Mouse (Mus musculus): ENCODE results near the gene Sept9. TPM values are rescaled to one million over a fixed set of nuclear protein-coding genes. Genes with fewer than 3 reads are reported as not detected.

Sept9 gene
- polyA plus RNA-seq, 1 experiment from 2014 or later, result 96.5 TPM

DNA sequence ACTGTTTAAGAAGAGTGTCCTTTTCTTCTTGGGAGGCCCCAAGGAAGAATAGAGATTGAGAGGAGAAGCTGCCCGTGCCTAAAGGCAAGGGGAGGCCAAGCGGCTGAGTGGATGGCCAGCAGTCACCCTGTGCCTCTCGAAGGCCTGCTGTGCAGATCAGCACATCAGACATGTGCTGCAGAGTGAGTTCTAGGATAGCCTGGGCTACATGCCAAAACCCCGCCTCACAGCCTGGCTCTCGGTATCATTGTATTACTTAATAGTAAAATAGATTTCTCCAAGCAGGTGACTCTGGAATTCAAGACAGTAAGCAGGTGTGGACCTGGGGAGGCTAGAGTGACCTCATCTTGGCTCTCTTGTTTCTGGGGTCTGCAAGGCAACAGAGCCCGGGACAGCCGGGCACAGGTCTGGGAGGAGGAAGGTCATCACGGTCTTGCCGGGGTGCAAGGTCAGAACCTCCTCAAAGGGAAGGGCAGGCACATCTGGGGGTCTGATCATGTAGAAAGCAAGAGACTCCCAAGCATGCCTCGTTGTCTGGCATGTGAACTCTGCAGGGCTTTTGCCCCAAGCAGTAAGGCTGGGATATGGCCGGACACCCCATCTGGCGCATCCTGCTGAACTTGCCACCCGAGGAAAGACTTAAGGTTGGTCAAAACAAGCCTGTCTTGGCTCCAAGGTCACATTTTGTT lies 40.1 kb upstream of the Sept9 start:
- Histone ChIP-seq H3K27ac (no peak overlapping the region), H3K27me3 (ENCODE audit: control insufficient read depth, insufficient read depth, low read length) (no peaks in the 10 kb centered on the region), H3K4me3 (replicated peaks; ENCODE audit: low read length) (no peak overlapping the region), H3K4me1 (replicated peaks; ENCODE audit: control insufficient read depth, insufficient read depth, low read length) (no peaks in the 10 kb centered on the region), H3K4me2 (replicated peaks) (no peak overlapping the region), H3K9ac (no peak overlapping the region), H3K9me3 (ENCODE audit: control insufficient read depth, low read length) (no peaks in the 10 kb centered on the region), H3K36me3 (replicated peaks; ENCODE audit: control insufficient read depth, insufficient read depth) (peaks cover 53% of the 10 kb centered on the region)
- 87% methylated on average over 13 of the region's 13 CpGs for WGBS
- no peak for ATAC-seq (ENCODE audit: low FRiP score)
- DNase-seq (ENCODE audit: low spot score), result no peak

- H3K9me3 ChIP-seq (ENCODE audit: control insufficient read depth, low read length), result no peaks in the 10 kb centered on the region
- 80% methylated on average over 5 of the region's 5 CpGs for WGBS
- no peaks in the 10 kb centered on the region for H3K4me1 ChIP-seq (replicated peaks; ENCODE audit: control insufficient read depth, insufficient read depth, low read length)
- H3K27me3 ChIP-seq (ENCODE audit: control insufficient read depth, insufficient read depth, low read length), result no peaks in the 10 kb centered on the region
- H3K9ac ChIP-seq, result no peak overlapping the region
- H3K36me3 ChIP-seq (replicated peaks; ENCODE audit: control insufficient read depth, insufficient read depth), result peaks cover 47% of the 10 kb centered on the region
- H3K4me3 ChIP-seq (replicated peaks; ENCODE audit: low read length), result no peak overlapping the region
- no peak overlapping the region for H3K27ac ChIP-seq
- ATAC-seq (ENCODE audit: low FRiP score), result no peak
- DNase-seq (ENCODE audit: low spot score), result no peak
- no peak overlapping the region for H3K4me2 ChIP-seq (replicated peaks)
Observed at GRCm38 (mm10) chr11:117159946-117160307, 39.5 kb upstream of the Sept9 start.

DNA sequence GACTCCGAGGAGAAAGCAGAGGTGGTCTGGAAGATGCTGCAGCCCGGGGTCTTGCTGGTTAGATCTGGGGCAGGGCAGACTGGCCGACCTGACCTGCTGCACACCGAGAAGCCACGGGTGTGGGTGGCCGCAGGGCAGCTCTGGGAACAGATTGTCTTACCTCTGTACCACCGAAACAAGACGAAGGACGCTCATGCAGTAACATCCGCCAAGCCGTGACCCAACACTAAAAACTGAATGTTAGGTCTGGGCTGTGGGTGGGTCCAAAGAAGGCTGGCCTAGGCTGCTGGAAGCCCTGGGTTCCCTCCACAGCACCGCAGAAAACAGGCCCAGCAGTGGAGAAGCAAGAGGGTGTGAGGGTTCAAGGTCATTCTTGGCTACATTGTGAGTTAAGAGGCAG lies 38.7 kb upstream of the Sept9 start:
- Histone ChIP-seq H3K36me3 (replicated peaks; ENCODE audit: control insufficient read depth, insufficient read depth) (peaks cover 39% of the 10 kb centered on the region), H3K4me2 (replicated peaks) (no peak overlapping the region), H3K9me3 (ENCODE audit: control insufficient read depth, low read length) (no peaks in the 10 kb centered on the region), H3K4me1 (replicated peaks; ENCODE audit: control insufficient read depth, insufficient read depth, low read length) (no peaks in the 10 kb centered on the region), H3K9ac (no peak overlapping the region), H3K27ac (no peak overlapping the region), H3K27me3 (ENCODE audit: control insufficient read depth, insufficient read depth, low read length) (no peaks in the 10 kb centered on the region), H3K4me3 (replicated peaks; ENCODE audit: low read length) (no peak overlapping the region)
- no peak for ATAC-seq (ENCODE audit: low FRiP score)
- 96% methylated on average over 12 of the region's 12 CpGs for WGBS
- DNase-seq (ENCODE audit: low spot score), result no peak

GRCm38 (mm10) chr11:117161574-117161973 lies 37.9 kb upstream of the Sept9 start:
- Histone ChIP-seq H3K27ac (no peak overlapping the region), H3K4me1 (replicated peaks; ENCODE audit: control insufficient read depth, insufficient read depth, low read length) (no peaks in the 10 kb centered on the region), H3K4me3 (replicated peaks; ENCODE audit: low read length) (no peak overlapping the region), H3K9me3 (ENCODE audit: control insufficient read depth, low read length) (no peaks in the 10 kb centered on the region), H3K4me2 (replicated peaks) (no peak overlapping the region), H3K9ac (no peak overlapping the region), H3K36me3 (replicated peaks; ENCODE audit: control insufficient read depth, insufficient read depth) (peaks cover 32% of the 10 kb centered on the region), H3K27me3 (ENCODE audit: control insufficient read depth, insufficient read depth, low read length) (no peaks in the 10 kb centered on the region)
- no peak for DNase-seq (ENCODE audit: low spot score)
- 74% methylated on average over 8 of the region's 8 CpGs for WGBS
- no peak for ATAC-seq (ENCODE audit: low FRiP score)

DNA sequence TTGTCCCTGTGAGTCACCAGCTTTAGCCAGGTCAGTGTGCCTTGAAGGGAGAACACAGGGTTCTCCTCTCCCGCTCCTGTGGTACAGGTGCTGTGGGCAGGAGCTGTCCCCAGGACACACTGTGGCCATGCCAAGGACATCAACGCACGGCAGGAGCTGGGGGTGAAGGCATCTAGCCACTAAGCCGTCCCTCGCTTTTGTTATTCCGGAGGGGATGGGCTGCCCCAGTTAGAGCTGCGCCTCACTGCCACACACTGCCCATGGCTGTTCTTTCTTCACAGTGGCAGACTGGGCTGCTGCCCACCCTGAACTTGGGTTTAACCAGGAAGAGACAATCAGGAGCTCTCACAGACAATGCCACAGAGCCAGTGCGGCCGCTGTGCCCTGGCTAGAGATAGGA lies 36.4 kb upstream of the Sept9 start:
- H3K4me3 ChIP-seq (replicated peaks; ENCODE audit: low read length), result no peak overlapping the region
- DNase-seq (ENCODE audit: low spot score), result no peak
- H3K4me1 ChIP-seq (replicated peaks; ENCODE audit: control insufficient read depth, insufficient read depth, low read length), result no peaks in the 10 kb centered on the region
- peaks cover 17% of the 10 kb centered on the region for H3K36me3 ChIP-seq (replicated peaks; ENCODE audit: control insufficient read depth, insufficient read depth)
- H3K27ac ChIP-seq, result no peak overlapping the region
- no peaks in the 10 kb centered on the region for H3K9me3 ChIP-seq (ENCODE audit: control insufficient read depth, low read length)
- H3K27me3 ChIP-seq (ENCODE audit: control insufficient read depth, insufficient read depth, low read length), result no peaks in the 10 kb centered on the region
- no peak overlapping the region for H3K4me2 ChIP-seq (replicated peaks)
- ATAC-seq (ENCODE audit: low FRiP score), result no peak
- H3K9ac ChIP-seq, result no peak overlapping the region
- 75% methylated on average over 9 of the region's 9 CpGs for WGBS

DNA sequence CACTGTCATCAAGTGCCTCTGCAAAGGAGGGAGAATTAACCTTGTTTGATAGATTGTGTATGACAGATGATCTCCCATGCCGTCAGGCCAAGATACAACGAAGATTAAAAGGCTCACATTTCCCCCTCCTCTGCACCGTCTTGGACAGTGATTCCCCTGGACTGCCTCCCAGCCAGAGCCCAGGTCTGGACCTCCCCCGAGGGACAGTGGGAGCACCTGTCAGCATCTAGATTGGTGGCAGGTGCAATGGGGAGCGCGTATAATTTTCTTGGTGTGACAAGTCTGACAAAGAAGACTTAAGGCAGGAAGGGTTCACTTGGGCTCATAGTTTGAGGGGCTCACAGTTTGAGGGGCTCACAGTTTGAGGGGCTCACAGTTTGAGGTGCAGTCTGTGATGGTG lies 35.7 kb upstream of the Sept9 start:
- DNase-seq (ENCODE audit: low spot score), result no peak
- Histone ChIP-seq H3K27me3 (ENCODE audit: control insufficient read depth, insufficient read depth, low read length) (no peaks in the 10 kb centered on the region), H3K9ac (no peak overlapping the region), H3K27ac (no peak overlapping the region), H3K4me1 (replicated peaks; ENCODE audit: control insufficient read depth, insufficient read depth, low read length) (no peaks in the 10 kb centered on the region; the same call in 1 of the 2 replicates), H3K9me3 (ENCODE audit: control insufficient read depth, low read length) (no peaks in the 10 kb centered on the region), H3K36me3 (replicated peaks; ENCODE audit: control insufficient read depth, insufficient read depth) (peaks cover 11% of the 10 kb centered on the region), H3K4me3 (replicated peaks; ENCODE audit: low read length) (no peak overlapping the region), H3K4me2 (replicated peaks) (no peak overlapping the region)
- WGBS, result 88% methylated on average over 6 of the region's 6 CpGs
- no peak for ATAC-seq (ENCODE audit: low FRiP score)

GRCm38 (mm10) chr11:117168278-117169087 lies 31.0 kb upstream of the Sept9 start:
- 84% methylated on average over 20 of the region's 20 CpGs for WGBS
- H3K4me1 ChIP-seq (replicated peaks; ENCODE audit: control insufficient read depth, insufficient read depth, low read length), result peaks cover 7% of the 10 kb centered on the region; the same call in 1 of the 2 replicates
- H3K9me3 ChIP-seq (ENCODE audit: control insufficient read depth, low read length), result no peaks in the 10 kb centered on the region
- no peaks in the 10 kb centered on the region for H3K27me3 ChIP-seq (ENCODE audit: control insufficient read depth, insufficient read depth, low read length)
- peak overlapping the region; percentile 58; the same call in 1 of the 2 replicates for H3K27ac ChIP-seq
- DNase-seq (ENCODE audit: low spot score), result no peak
- H3K4me3 ChIP-seq (replicated peaks; ENCODE audit: low read length), result no peak overlapping the region
- H3K36me3 ChIP-seq (replicated peaks; ENCODE audit: control insufficient read depth, insufficient read depth), result no peaks in the 10 kb centered on the region
- no peak overlapping the region for H3K4me2 ChIP-seq (replicated peaks)
- ATAC-seq (ENCODE audit: low FRiP score), result no peak
- no peak overlapping the region for H3K9ac ChIP-seq

DNA sequence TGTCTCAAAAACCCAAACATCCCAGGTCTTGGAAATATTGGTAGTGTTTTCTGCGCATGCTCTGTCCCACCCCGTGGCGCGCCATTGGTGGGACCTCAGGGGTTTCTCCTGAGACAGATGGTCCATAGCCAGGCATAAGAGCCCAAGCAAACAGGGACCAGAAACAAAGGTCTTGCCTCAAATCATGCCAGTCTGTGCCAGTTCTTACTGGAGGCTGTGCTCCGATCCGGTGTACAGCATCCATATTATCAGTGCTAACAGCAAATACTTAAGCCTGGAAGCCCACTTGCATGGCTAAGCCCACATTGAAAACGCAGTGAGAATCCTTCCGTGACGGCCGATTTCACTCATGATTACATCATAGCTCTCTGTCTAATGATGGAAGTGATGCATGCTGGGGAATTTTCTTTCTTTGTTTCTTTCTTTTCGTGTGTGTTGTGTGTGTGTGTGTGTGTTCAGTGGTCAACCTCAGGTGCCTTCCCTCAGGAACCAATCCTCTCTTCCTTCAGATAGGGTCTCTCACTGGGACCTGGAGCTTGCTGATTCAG lies 30.3 kb upstream of the Sept9 start:
- ATAC-seq (ENCODE audit: low FRiP score) (no peak), DNase-seq (ENCODE audit: low spot score) (no peak)
- Histone ChIP-seq H3K36me3 (replicated peaks; ENCODE audit: control insufficient read depth, insufficient read depth) (no peaks in the 10 kb centered on the region), H3K9me3 (ENCODE audit: control insufficient read depth, low read length) (no peaks in the 10 kb centered on the region), H3K27me3 (ENCODE audit: control insufficient read depth, insufficient read depth, low read length) (no peaks in the 10 kb centered on the region), H3K9ac (no peak overlapping the region), H3K4me3 (replicated peaks; ENCODE audit: low read length) (no peak overlapping the region), H3K27ac (peak overlapping the region; percentile 58; the same call in 1 of the 2 replicates), H3K4me1 (replicated peaks; ENCODE audit: control insufficient read depth, insufficient read depth, low read length) (peaks cover 7% of the 10 kb centered on the region), H3K4me2 (replicated peaks) (no peak overlapping the region)
- whole genome bisulfite sequencing, result 74% methylated on average over 11 of the region's 11 CpGs

DNA sequence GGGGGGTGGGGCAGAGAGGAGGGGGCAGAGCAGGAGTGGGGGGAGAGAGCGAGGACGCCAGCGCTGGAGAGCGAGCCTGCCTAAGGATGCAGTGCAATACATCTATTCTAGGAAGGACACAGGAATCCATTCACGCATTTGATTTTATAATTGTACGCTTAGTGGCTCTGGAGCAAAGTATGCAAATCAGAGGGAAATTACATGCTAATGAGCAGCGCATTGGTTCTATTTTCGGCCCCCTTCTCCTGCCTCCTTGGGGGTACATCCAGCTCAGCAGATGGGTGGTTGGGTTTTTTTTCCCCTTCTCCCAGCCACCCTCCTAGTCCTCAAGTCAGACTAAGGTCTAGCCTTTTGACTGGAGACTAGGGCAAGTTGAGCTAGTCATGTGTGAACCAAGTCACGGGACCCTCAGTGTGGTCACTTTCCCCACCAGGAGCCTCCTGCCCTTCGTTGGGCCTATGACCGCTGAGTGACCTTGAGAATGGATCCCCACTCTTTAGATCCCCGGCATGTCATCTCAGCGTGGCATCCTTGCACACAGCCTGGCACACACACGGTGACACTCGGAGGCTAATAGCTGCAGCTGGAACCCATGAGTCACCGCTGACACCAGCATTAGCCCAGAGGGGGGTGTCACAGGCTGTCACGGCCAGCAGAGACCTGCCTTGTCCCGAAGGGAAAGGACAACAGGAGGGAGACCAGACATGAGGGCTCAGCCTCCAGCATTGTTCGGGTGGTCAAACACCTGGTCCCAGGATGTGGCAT lies 29.5 kb upstream of the Sept9 start:
- Histone ChIP-seq H3K27me3 (ENCODE audit: control insufficient read depth, insufficient read depth, low read length) (no peaks in the 10 kb centered on the region), H3K27ac (peak overlapping the region; percentile 26; the same call in 1 of the 2 replicates), H3K9me3 (ENCODE audit: control insufficient read depth, low read length) (no peaks in the 10 kb centered on the region), H3K4me3 (replicated peaks; ENCODE audit: low read length) (no peak overlapping the region), H3K36me3 (replicated peaks; ENCODE audit: control insufficient read depth, insufficient read depth) (no peaks in the 10 kb centered on the region), H3K4me2 (replicated peaks) (no peak overlapping the region), H3K9ac (no peak overlapping the region), H3K4me1 (replicated peaks; ENCODE audit: control insufficient read depth, insufficient read depth, low read length) (peaks cover 15% of the 10 kb centered on the region)
- no peak for DNase-seq (ENCODE audit: low spot score)
- 70% methylated on average over 19 of the region's 19 CpGs for WGBS
- no peak for ATAC-seq (ENCODE audit: low FRiP score)

Data from hindbrain, embryonic 14.5 days (tissue).